Mouse (Mus musculus): ENCODE measurements at regions not wholly inside any gene's neighbourhood (a gene's known extent, or its start where the extent isn't known, plus 50 kb on each side); places are given as distances from the start of the nearest gene placed in this dataset.
"Not testable (repeated sequence)": the region's sequence is repeated elsewhere in the genome, so short reads cannot be mapped to it uniquely, and the experiment has no call there.

DNA sequence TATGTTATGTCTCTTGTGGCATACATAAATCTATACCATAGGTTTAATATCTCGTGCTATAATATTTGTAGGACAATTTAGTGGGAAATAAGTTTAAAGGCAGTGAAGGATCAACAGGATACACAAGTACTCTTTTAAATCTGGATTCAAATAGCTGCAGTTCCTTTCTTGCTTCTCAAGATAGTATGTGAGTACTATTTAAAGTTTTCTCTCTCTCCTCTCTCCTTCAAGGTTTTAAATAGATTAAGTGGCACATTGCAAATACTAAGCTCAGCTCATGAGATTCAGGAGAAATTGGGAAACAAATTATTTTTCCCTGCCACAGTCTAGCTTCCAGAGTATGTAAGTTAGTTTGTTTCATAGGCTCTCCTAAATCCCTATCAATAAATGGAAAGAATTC is 1103.9 kb downstream of the Ndufa4 start:
- DNase-seq (ENCODE audit: low read depth) = no peak
- no peak for TF ChIP-seq POLR2A (IDR thresholded peaks at IDR 0.05; ENCODE audit: borderline replicate concordance, extremely low read depth, insufficient read depth, insufficient read length, poor library complexity, severe bottlenecking)
- no peak for TF ChIP-seq CTCF (IDR thresholded peaks at IDR 0.05; ENCODE audit: borderline replicate concordance, extremely low read depth, insufficient read depth, insufficient read length)

DNA sequence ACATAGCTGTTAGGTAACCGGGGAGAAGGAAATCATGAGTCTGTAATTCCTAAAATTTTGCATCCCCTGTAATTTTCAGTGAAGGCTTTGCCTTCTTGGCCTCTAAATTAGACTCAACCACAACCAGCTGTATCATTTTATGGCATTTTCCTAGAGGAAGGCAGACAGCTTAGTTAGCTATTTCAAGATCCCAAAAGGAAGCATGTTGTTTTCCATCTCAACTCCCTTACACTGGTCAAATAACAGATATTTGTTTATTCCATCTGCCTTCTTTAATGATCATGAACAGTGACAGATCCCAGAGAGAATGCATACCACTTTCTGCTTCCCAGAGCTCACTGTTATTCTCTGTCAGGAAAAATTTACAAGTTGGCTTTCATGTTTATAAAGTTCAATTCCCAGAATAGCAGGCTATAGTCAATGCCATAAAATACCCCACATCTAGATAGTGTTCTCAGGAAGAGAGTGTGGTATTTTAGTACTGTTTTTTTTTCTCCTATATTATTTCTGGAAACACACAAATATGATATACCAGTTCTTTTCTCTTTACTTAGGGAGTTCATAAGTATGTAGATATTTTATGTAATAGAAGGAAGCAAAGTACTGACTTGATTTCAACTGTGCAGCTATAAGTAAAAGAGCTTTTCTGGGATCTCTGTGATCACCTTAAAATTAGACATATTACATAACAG is 1148.5 kb downstream of the Ndufa4 start:
- no peak for TF ChIP-seq CTCF (IDR thresholded peaks at IDR 0.05; ENCODE audit: borderline replicate concordance, extremely low read depth, insufficient read depth, insufficient read length)
- no peak for TF ChIP-seq POLR2A (IDR thresholded peaks at IDR 0.05; ENCODE audit: borderline replicate concordance, extremely low read depth, insufficient read depth, insufficient read length, poor library complexity, severe bottlenecking)
- DNase-seq (ENCODE audit: low read depth) = no peak

DNA sequence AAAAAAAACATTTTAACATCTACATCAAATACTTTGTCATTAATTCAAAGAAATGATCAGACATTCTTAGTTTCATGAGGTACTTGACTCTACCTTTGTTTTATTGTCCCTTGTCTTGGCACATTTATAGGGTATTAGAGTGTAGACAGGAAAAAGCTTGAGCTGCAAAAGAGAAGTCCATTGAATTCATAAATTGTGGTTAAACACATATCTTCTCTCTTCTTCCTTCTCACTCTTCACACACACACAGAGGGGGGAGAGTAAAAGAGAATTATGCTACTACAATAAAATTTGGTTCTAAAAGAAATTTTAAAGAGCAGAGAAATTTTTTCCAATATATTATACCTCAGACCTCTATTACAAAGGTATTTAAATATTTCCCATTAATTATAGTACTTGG is 1149.2 kb downstream of the Ndufa4 start:
- TF ChIP-seq CTCF (IDR thresholded peaks at IDR 0.05; ENCODE audit: borderline replicate concordance, extremely low read depth, insufficient read depth, insufficient read length) (no peak), POLR2A (IDR thresholded peaks at IDR 0.05; ENCODE audit: borderline replicate concordance, extremely low read depth, insufficient read depth, insufficient read length, poor library complexity, severe bottlenecking) (no peak)
- no peak for DNase-seq (ENCODE audit: low read depth)

DNA sequence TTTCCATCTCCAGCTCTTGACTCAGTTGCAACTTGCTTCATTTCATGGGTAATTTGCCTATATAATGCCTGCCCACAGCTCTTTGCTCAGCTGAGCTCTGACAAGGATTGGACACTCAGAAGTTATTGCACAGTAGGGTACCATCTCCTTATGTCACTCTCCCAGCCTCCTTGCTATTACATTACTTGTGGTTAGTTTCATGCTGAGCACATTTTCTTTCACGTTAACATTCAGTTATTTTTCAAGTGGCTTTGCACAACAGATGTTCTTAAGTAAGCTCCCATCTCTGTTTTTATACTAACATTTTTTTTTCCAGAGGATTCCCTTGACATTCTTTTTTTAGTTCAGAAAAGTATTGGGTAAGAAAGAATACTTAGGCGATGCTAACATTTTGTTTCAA is 1163.2 kb downstream of the Ndufa4 start:
- DNase-seq (ENCODE audit: low read depth) = peak; percentile 29
- TF ChIP-seq POLR2A (IDR thresholded peaks at IDR 0.05; ENCODE audit: borderline replicate concordance, extremely low read depth, insufficient read depth, insufficient read length, poor library complexity, severe bottlenecking) (no peak), CTCF (IDR thresholded peaks at IDR 0.05; ENCODE audit: borderline replicate concordance, extremely low read depth, insufficient read depth, insufficient read length) (no peak)

DNA sequence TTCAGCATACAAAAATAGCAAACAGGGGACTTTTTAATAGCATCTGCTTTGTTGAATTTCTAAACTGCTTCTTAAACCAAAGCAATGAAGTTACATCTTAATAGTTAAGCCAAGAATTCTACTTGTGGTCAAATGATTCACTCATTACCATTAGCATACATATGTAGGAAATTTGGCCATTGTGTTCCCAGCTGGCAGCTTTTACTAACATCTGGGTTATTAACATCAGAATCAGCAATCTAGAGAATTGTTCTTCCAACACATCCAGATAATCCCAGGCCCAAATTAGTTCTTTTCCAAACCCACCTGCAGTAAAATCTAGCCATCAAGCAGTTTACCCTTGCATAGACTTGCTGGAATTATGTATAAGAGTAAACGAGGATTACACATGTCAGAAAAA is 1184.7 kb downstream of the Ndufa4 start:
- DNase-seq (ENCODE audit: low read depth) = peak; percentile 64

DNA sequence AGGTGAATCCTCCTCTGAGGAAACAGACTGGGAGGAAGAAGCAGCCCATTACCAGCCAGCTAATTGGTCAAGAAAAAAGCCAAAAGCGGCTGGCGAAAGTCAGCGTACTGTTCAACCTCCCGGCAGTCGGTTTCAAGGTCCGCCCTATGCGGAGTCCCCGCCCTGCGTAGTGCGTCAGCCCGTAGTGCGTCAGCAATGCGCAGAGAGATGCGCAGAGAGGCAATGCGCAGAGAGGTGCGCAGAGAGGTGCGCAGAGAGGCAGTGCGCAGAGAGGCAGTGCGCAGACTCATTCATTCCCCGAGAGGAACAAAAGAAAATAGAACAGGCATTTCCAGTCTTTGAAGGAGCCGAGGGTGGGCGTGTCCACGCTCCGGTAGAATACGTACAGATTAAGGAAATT is 1216.8 kb downstream of the Ndufa4 start:
- DNase-seq (ENCODE audit: low read depth) = not testable (repeated sequence)

More for the DNA sequence above, 1184.7 kb downstream of the Ndufa4 start:
- TF ChIP-seq POLR2A (IDR thresholded peaks at IDR 0.05; ENCODE audit: borderline replicate concordance, extremely low read depth, insufficient read depth, insufficient read length, poor library complexity, severe bottlenecking) = no peak
- no peak for TF ChIP-seq CTCF (IDR thresholded peaks at IDR 0.05; ENCODE audit: borderline replicate concordance, extremely low read depth, insufficient read depth, insufficient read length)

Measured in brain, embryonic 14.5 days (tissue).